Mouse (Mus musculus) retina, adult 2 months (tissue): ENCODE results near the gene Tenm2.

Source experiments
- DNase-seq: peaks from one replicate; pipeline ENCODE4 v3.0.0-alpha.2; 2012; ENCODE audit warnings: low read depth, low spot score

Gene Tenm2

GRCm38 (mm10) chr11:36277192-36277902 lies 958.4 kb downstream of the Tenm2 start:
- peak; percentile 9 for DNase-seq

GRCm38 (mm10) chr11:36276015-36276414 lies 959.7 kb downstream of the Tenm2 start:
- DNase-seq = no peak

GRCm38 (mm10) chr11:36272149-36272548 lies 963.6 kb downstream of the Tenm2 start:
- no peak for DNase-seq

- DNase-seq = no peak
Measured at GRCm38 (mm10) chr11:36269945-36270344, 965.8 kb downstream of the Tenm2 start.

DNA sequence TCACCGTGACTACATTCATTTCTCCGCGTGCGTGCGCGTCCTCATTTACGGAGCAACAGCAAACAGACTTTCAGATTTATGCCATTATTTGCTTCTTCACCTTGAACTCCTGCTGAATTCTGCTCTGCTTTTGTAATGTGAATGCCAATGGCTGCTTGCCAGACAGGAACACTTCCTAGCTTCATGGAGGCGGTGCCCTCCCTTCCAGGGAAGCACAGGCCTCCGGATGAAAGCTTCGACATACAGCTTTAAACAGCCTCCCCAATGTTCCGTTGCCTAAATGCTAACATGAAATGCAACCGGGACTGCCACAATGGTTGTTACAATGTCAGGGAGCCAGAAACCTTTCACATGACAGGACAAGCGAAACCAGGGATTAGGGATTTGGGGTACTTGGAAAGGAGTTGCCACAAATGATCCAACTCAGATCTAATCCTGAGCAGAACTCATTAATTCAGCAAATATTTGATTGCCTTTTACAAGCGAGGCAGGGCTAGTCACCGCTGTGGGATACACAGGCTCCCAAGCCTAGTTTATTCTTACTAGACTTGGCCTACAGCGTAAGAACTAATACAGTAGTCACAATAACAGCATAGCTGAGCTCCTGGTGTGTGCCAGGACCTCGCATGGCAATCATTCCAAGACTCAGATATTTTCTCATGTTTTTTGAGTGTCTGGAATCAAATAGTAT lies 970.8 kb downstream of the Tenm2 start:
- no peak for DNase-seq

- no peak for DNase-seq
Measured at GRCm38 (mm10) chr11:36263840-36264239, 971.9 kb downstream of the Tenm2 start.

- DNase-seq = no peak
Measured at GRCm38 (mm10) chr11:36257187-36257586, 978.6 kb downstream of the Tenm2 start.

GRCm38 (mm10) chr11:36256747-36257146 lies 979.0 kb downstream of the Tenm2 start:
- no peak for DNase-seq

DNA sequence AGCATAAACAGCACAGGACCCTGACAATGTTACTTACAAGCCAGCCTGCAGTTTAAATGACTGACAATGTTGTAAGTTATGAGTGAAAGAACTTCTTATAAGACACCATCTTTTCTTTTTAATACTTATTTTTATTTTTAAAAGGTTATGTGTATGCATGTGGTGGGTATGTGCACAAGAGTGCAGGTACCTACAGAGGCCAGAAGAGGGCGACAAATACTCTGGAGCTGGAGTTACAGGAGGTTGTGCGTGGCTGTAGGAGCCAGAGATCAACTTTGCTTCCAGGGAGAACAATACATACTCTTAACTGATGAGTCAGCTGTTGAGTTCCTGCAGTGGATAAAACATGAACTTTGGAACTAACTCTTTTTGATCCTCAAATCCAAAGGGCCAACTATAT lies 981.7 kb downstream of the Tenm2 start:
- no peak for DNase-seq

DNA sequence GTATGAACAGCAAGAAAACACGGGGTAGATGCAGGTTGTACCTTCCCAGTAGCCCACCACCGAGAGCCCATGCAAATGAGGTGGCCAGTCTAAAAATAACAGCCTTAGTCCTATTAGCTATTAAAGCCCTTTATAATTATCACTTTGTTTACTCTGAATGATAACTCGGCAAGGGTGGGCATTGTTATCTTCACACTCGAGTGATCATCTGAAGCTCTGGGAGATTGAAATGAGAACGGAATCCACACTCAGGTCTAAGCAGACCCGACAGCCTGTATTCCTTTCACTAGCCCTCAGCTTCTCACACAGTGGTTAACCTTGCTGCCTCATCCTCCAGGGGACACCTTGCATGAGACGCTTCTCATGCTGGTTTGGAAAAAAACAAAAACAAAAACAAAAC lies 985.7 kb downstream of the Tenm2 start:
- no peak for DNase-seq

GRCm38 (mm10) chr11:36246152-36246551 lies 989.6 kb downstream of the Tenm2 start:
- DNase-seq = no peak

DNA sequence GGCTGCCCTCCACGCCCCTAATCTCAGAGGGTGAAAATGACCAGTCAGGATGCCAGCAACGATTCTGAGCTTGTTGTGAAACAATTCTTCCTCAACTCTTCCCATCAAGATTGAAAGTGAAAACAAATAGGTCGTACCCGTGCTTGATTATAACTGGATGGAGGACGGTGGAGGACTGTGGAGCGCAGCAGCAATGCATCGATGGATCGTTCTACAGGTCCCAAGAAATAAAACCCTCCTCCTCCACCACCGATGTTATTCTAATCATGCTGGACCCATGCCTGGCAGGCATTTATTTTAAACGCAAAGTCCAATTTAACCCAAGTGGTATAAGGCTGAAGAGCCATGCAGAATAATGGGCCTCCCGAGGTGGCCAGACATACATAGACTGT lies 991.3 kb downstream of the Tenm2 start:
- no peak for DNase-seq

DNA sequence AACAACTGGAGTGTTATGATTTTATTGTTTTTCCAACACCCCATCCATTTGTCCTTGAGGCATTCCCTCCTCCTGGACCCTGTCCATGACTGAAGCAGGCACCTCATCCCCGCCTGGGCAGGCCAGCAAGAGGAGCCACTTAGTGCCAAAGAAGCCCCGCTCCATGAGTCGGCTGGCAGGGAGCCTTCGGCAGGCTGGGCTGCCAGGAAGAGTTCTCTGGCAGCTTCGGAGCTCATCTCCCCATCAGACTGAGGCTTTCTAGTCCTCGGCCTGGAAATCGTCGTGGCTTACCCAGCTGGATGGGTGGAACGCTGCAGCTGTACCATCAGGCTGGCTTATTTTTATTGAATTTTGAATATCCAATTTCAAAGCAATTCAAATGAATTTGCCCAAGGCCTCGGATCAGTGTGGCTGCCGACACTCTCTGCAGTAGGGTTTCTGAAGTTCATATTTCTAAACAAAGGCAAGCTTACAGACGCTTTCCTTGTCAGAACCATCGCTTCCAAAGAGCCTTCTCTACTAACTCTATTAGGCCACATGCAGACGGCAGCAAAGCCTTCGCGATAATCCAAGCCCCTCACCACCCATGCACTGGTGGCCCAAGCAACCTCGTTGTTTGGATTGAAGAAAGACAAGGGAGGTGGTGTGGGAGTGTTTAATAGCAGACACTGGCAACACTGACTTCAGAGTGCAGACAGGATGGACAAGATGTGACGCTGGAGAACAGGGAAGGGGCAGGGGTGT lies 991.8 kb downstream of the Tenm2 start:
- DNase-seq = no peak

GRCm38 (mm10) chr11:36238890-36239289 lies 996.9 kb downstream of the Tenm2 start:
- DNase-seq = no peak

- DNase-seq = no peak
Measured at GRCm38 (mm10) chr11:36228654-36229053, 1007.1 kb downstream of the Tenm2 start.

DNA sequence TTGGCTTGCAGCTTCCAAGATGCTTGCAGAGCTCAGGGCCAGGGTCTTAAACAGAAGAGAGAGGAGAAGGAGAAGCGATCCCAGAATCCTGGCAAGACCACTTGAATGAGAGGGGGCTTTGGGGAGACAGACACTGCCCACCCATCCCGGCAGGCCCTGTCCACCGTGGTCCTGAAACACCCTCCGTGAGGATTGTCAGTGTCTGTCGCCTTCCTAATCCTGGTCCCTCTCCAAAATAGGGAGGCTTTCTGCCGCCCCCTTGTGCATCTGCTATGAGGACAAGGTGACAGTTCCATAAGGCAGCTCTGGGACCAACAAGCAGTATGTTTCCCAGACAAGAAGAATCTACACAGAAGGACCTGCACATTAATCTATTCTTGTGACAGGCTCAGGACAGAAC lies 1007.6 kb downstream of the Tenm2 start:
- DNase-seq = no peak

- no peak for DNase-seq
Measured at GRCm38 (mm10) chr11:36226061-36226460, 1009.7 kb downstream of the Tenm2 start.

GRCm38 (mm10) chr11:36223716-36224439 lies 1011.9 kb downstream of the Tenm2 start:
- no peak for DNase-seq

DNA sequence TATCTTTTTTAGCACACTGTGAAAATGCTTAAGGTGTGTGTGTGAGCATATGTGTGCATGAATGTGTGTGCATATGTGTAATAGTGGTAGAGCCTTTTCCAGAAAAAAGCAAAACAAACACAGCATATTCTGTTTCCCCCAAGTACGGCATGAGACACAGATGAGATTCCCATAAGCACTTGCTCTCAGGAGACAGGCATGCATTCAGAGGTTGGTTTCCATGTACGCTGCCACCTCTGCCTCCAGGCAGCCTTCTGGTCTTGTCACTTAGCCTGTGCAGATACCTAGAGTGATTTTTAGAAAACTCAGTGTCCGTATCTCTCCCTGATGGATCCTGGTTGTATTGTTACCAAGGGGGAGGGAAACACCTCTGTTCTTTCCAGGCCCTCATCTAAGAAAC lies 1013.7 kb downstream of the Tenm2 start:
- DNase-seq = no peak

GRCm38 (mm10) chr11:36221271-36221975 lies 1014.3 kb downstream of the Tenm2 start:
- peak; percentile 57 for DNase-seq

GRCm38 (mm10) chr11:36220651-36221050 lies 1015.1 kb downstream of the Tenm2 start:
- no peak for DNase-seq
